Mouse (Mus musculus): ENCODE data around the gene Wdsub1. TPM values are rescaled to one million over a fixed set of nuclear protein-coding genes. Genes with fewer than 3 reads are reported as not detected.

Wdsub1 gene
- polyA plus RNA-seq, 1 experiment from 2014 or later = 35.1 TPM

- Histone ChIP-seq H3K27me3 (ENCODE audit: insufficient read depth, low read length) (no peaks in the 10 kb centered on the region), H3K4me2 (no peak overlapping the region), H3K27ac (ENCODE audit: low read depth) (no peak overlapping the region), H3K36me3 (ENCODE audit: insufficient read depth) (peaks cover 70% of the 10 kb centered on the region), H3K9ac (no peak overlapping the region), H3K4me3 (ENCODE audit: low read depth, low read length) (no peak overlapping the region), H3K4me1 (ENCODE audit: insufficient read depth) (0 out of 2 replicates have a peak, but pooled peaks cover 2% of the 10 kb centered on the region), H3K9me3 (ENCODE audit: low read depth, low read length) (no peaks in the 10 kb centered on the region)
- no peak for ATAC-seq (ENCODE audit: insufficient read depth)
- 78% methylated on average over 6 of the region's 6 CpGs for WGBS
- DNase-seq = no peak
- no peak for TF ChIP-seq CTCF (IDR thresholded peaks at IDR 0.05; ENCODE audit: low read depth)
Observed at GRCm38 (mm10) chr2:59842556-59843008, 39.8 kb downstream of the Wdsub1 start.

GRCm38 (mm10) chr2:59841944-59842343 is 40.4 kb downstream of the Wdsub1 start:
- ATAC-seq (ENCODE audit: insufficient read depth) (no peak), DNase-seq (no peak)
- 0 out of 2 replicates have a peak, but pooled peaks cover 2% of the 10 kb centered on the region for H3K4me1 ChIP-seq (ENCODE audit: insufficient read depth)
- 80% methylated on average over 11 of the region's 11 CpGs for WGBS
- no peak for TF ChIP-seq CTCF (IDR thresholded peaks at IDR 0.05; ENCODE audit: low read depth)
- H3K9me3 ChIP-seq (ENCODE audit: low read depth, low read length) = no peaks in the 10 kb centered on the region
- no peak overlapping the region for H3K27ac ChIP-seq (ENCODE audit: low read depth)
- H3K4me3 ChIP-seq (ENCODE audit: low read depth, low read length) = no peak overlapping the region
- H3K9ac ChIP-seq = no peak overlapping the region
- peaks cover 75% of the 10 kb centered on the region for H3K36me3 ChIP-seq (ENCODE audit: insufficient read depth)
- no peaks in the 10 kb centered on the region for H3K27me3 ChIP-seq (ENCODE audit: insufficient read depth, low read length)
- no peak overlapping the region for H3K4me2 ChIP-seq

- peak; percentile 73 for ATAC-seq (ENCODE audit: insufficient read depth)
- WGBS = 52% methylated on average over 12 of the region's 12 CpGs
- no peak overlapping the region for H3K9ac ChIP-seq
Observed at GRCm38 (mm10) chr2:59841189-59841939, 41.0 kb downstream of the Wdsub1 start.

GRCm38 (mm10) chr2:59840191-59840590 is 42.2 kb downstream of the Wdsub1 start:
- no peak for TF ChIP-seq CTCF (IDR thresholded peaks at IDR 0.05; ENCODE audit: low read depth)
- DNase-seq (no peak), ATAC-seq (ENCODE audit: insufficient read depth) (no peak)
- Histone ChIP-seq H3K4me1 (ENCODE audit: insufficient read depth) (0 out of 2 replicates have a peak, but pooled peaks cover 2% of the 10 kb centered on the region), H3K4me2 (no peak overlapping the region), H3K9me3 (ENCODE audit: low read depth, low read length) (no peaks in the 10 kb centered on the region), H3K27me3 (ENCODE audit: insufficient read depth, low read length) (no peaks in the 10 kb centered on the region), H3K4me3 (ENCODE audit: low read depth, low read length) (no peak overlapping the region), H3K27ac (ENCODE audit: low read depth) (no peak overlapping the region), H3K9ac (no peak overlapping the region), H3K36me3 (ENCODE audit: insufficient read depth) (peaks cover 76% of the 10 kb centered on the region)
- 68% methylated on average over 4 of the region's 4 CpGs for WGBS

More at GRCm38 (mm10) chr2:59841189-59841939, 41.0 kb downstream of the Wdsub1 start:
- Histone ChIP-seq H3K4me2 (no peak overlapping the region), H3K27ac (ENCODE audit: low read depth) (peak overlapping the region; percentile 52; the same call in 1 of the 2 replicates), H3K4me1 (ENCODE audit: insufficient read depth) (0 out of 2 replicates have a peak, but pooled peaks cover 2% of the 10 kb centered on the region), H3K36me3 (ENCODE audit: insufficient read depth) (peaks cover 79% of the 10 kb centered on the region), H3K9me3 (ENCODE audit: low read depth, low read length) (no peaks in the 10 kb centered on the region), H3K27me3 (ENCODE audit: insufficient read depth, low read length) (no peaks in the 10 kb centered on the region), H3K4me3 (ENCODE audit: low read depth, low read length) (no peak overlapping the region)
- DNase-seq = peak; percentile 72
- no peak for TF ChIP-seq CTCF (IDR thresholded peaks at IDR 0.05; ENCODE audit: low read depth)

GRCm38 (mm10) chr2:59839755-59840154 is 42.6 kb downstream of the Wdsub1 start:
- TF ChIP-seq CTCF (IDR thresholded peaks at IDR 0.05; ENCODE audit: low read depth) = no peak
- Histone ChIP-seq H3K4me1 (ENCODE audit: insufficient read depth) (0 out of 2 replicates have a peak, but pooled peaks cover 2% of the 10 kb centered on the region), H3K4me3 (ENCODE audit: low read depth, low read length) (no peak overlapping the region), H3K4me2 (no peak overlapping the region), H3K9ac (no peak overlapping the region), H3K27ac (ENCODE audit: low read depth) (no peak overlapping the region), H3K36me3 (ENCODE audit: insufficient read depth) (peaks cover 75% of the 10 kb centered on the region), H3K27me3 (ENCODE audit: insufficient read depth, low read length) (no peaks in the 10 kb centered on the region), H3K9me3 (ENCODE audit: low read depth, low read length) (no peaks in the 10 kb centered on the region)
- WGBS = 83% methylated on average over 2 of the region's 2 CpGs
- ATAC-seq (ENCODE audit: insufficient read depth) = no peak
- DNase-seq = no peak

GRCm38 (mm10) chr2:59838825-59839224 is 43.6 kb downstream of the Wdsub1 start:
- ATAC-seq (ENCODE audit: insufficient read depth) (no peak), DNase-seq (peak; percentile 27)
- H3K4me3 ChIP-seq (ENCODE audit: low read depth, low read length) = no peak overlapping the region
- peaks cover 72% of the 10 kb centered on the region for H3K36me3 ChIP-seq (ENCODE audit: insufficient read depth)
- H3K27me3 ChIP-seq (ENCODE audit: insufficient read depth, low read length) = no peaks in the 10 kb centered on the region
- 0 out of 2 replicates have a peak, but pooled peaks cover 2% of the 10 kb centered on the region for H3K4me1 ChIP-seq (ENCODE audit: insufficient read depth)
- TF ChIP-seq CTCF (IDR thresholded peaks at IDR 0.05; ENCODE audit: low read depth) = no peak
- no peak overlapping the region for H3K9ac ChIP-seq
- WGBS = 62% methylated on average over 8 of the region's 8 CpGs
- no peaks in the 10 kb centered on the region for H3K9me3 ChIP-seq (ENCODE audit: low read depth, low read length)
- 0 out of 2 replicates have a peak overlapping the region, but pooled peaks have one; percentile 6 for H3K27ac ChIP-seq (ENCODE audit: low read depth)
- no peak overlapping the region for H3K4me2 ChIP-seq

GRCm38 (mm10) chr2:59831831-59832230 is 50.6 kb downstream of the Wdsub1 start:
- H3K27me3 ChIP-seq (ENCODE audit: insufficient read depth, low read length) = no peaks in the 10 kb centered on the region
- peaks cover 19% of the 10 kb centered on the region for H3K4me1 ChIP-seq (ENCODE audit: insufficient read depth)
- H3K27ac ChIP-seq (ENCODE audit: low read depth) = no peak overlapping the region
- H3K4me3 ChIP-seq (ENCODE audit: low read depth, low read length) = no peak overlapping the region
- H3K36me3 ChIP-seq (ENCODE audit: insufficient read depth) = peaks cover 30% of the 10 kb centered on the region; the same call in 1 of the 2 replicates
- no peak overlapping the region for H3K9ac ChIP-seq
- no peak for TF ChIP-seq CTCF (IDR thresholded peaks at IDR 0.05; ENCODE audit: low read depth)
- H3K4me2 ChIP-seq = no peak overlapping the region
- DNase-seq (no peak), ATAC-seq (ENCODE audit: insufficient read depth) (no peak)
- 79% methylated on average over 7 of the region's 7 CpGs for WGBS
- no peaks in the 10 kb centered on the region for H3K9me3 ChIP-seq (ENCODE audit: low read depth, low read length)
